Comparison of ENCODE assay signal across 8 mouse cellular contexts in genomic region chr4:116074145-116074675, GRCm38 (mm10). TPM values are rescaled to one million over a fixed set of nuclear protein-coding genes. Genes with fewer than 3 reads are reported as not detected.
A peak's percentile ranks its signal among the peaks of the same experiment; 100 is the strongest.
DNase-seq lines count a peak whose midpoint lies in the region; ATAC-seq and TF ChIP-seq lines count a peak whose summit lies in the region.

No protein-coding gene starts in this region.

- no peaks in the 10 kb centered on the region for H3K9me3 ChIP-seq in forebrain, postnatal 0 days (ENCODE audit: low read length)
- no peaks in the 10 kb centered on the region for H3K9me3 ChIP-seq in limb, embryonic 15.5 days

- H3K9ac ChIP-seq in liver, adult 2 months (ENCODE audit: low read depth, low read length): peak overlapping the region; percentile 73; the same call in 1 of the 2 replicates
- H3K9ac ChIP-seq in forebrain, postnatal 0 days: peak overlapping the region; percentile 85
- H3K9ac ChIP-seq in limb, embryonic 15.5 days: peak overlapping the region; percentile 58

- TF ChIP-seq CTCF in liver, adult 2 months (IDR thresholded peaks at IDR 0.05; ENCODE audit: low read depth, low read length): peak; percentile 16; the same call in 1 of the 2 replicates
- TF ChIP-seq CTCF in forebrain, postnatal 0 days (IDR thresholded peaks at IDR 0.05; ENCODE audit: low read depth): peak; percentile 64
- no peak for TF ChIP-seq CTCF in small intestine, adult 2 months (IDR thresholded peaks at IDR 0.05; ENCODE audit: extremely low read depth, insufficient read length, insufficient replicate concordance, low read depth, low read length)

- H3K79me2 ChIP-seq in liver, adult 2 months (ENCODE audit: control insufficient read depth, insufficient read depth, low read length): peaks cover 26% of the 10 kb centered on the region

- peak overlapping the region; percentile 82 for H3K4me3 ChIP-seq in liver, adult 2 months (ENCODE audit: insufficient read depth, low read depth, low read length)
- peak overlapping the region; percentile 82 for H3K4me3 ChIP-seq in forebrain, postnatal 0 days (ENCODE audit: low read depth, low read length)
- H3K4me3 ChIP-seq in limb, embryonic 15.5 days: peak overlapping the region; percentile 96
- peak overlapping the region; percentile 85; the same call in 1 of the 2 replicates for H3K4me3 ChIP-seq in small intestine, adult 2 months (ENCODE audit: low read depth, low read length)

- ATAC-seq in forebrain, postnatal 0 days: no peak
- no peak for ATAC-seq in limb, embryonic 15.5 days (ENCODE audit: insufficient number of reproducible peaks, low FRiP score, low TSS enrichment, low read depth)

- H3K4me1 ChIP-seq in liver, adult 2 months (ENCODE audit: control insufficient read depth, insufficient read depth, low read length): peaks cover 15% of the 10 kb centered on the region
- peaks cover 23% of the 10 kb centered on the region; the same call in 1 of the 2 replicates for H3K4me1 ChIP-seq in forebrain, postnatal 0 days (ENCODE audit: insufficient read depth)
- peaks cover 26% of the 10 kb centered on the region for H3K4me1 ChIP-seq in limb, embryonic 15.5 days
- H3K4me1 ChIP-seq in small intestine, adult 2 months (ENCODE audit: control insufficient read depth, insufficient read depth, insufficient read length, low read length): peaks cover 12% of the 10 kb centered on the region

- no peaks in the 10 kb centered on the region for H3K27me3 ChIP-seq in liver, adult 2 months (ENCODE audit: control insufficient read depth, insufficient read depth, low read length)
- no peaks in the 10 kb centered on the region for H3K27me3 ChIP-seq in forebrain, postnatal 0 days (ENCODE audit: insufficient read depth, low read length)
- no peaks in the 10 kb centered on the region for H3K27me3 ChIP-seq in limb, embryonic 15.5 days
- H3K27me3 ChIP-seq in small intestine, adult 2 months (ENCODE audit: control insufficient read depth, insufficient read depth, low read length): no peaks in the 10 kb centered on the region

- TF ChIP-seq POLR2A in liver, adult 2 months (IDR thresholded peaks at IDR 0.05; ENCODE audit: extremely low read depth, insufficient read depth, low read length): no peak
- no peak for TF ChIP-seq POLR2A in small intestine, adult 2 months (IDR thresholded peaks at IDR 0.05; ENCODE audit: low read depth, low read length)

- peak overlapping the region; percentile 48 for H3K27ac ChIP-seq in liver, adult 2 months (replicated peaks; ENCODE audit: insufficient read depth, low read depth, low read length)
- H3K27ac ChIP-seq in forebrain, postnatal 0 days (ENCODE audit: low read depth, low read length): peak overlapping the region; percentile 94; the same call in 1 of the 2 replicates
- H3K27ac ChIP-seq in limb, embryonic 15.5 days: peak overlapping the region; percentile 99
- peak overlapping the region; percentile 90 for H3K27ac ChIP-seq in small intestine, adult 2 months (ENCODE audit: insufficient read depth, low read depth, low read length)

- 1% methylated on average over 8 of the region's 8 CpGs for WGBS in liver, adult 2 months
- 2% methylated on average over 8 of the region's 8 CpGs for WGBS in forebrain, postnatal 0 days
- WGBS in limb, embryonic 15.5 days: 2% methylated on average over 8 of the region's 8 CpGs
- WGBS in small intestine, adult 2 months: under 1% methylated on average over 8 of the region's 8 CpGs

- H3K36me3 ChIP-seq in liver, adult 2 months (ENCODE audit: control insufficient read depth, insufficient read depth, low read length): peaks cover 16% of the 10 kb centered on the region
- H3K36me3 ChIP-seq in forebrain, postnatal 0 days (ENCODE audit: insufficient read depth): peaks cover 12% of the 10 kb centered on the region
- peaks cover 15% of the 10 kb centered on the region; the same call in 1 of the 2 replicates for H3K36me3 ChIP-seq in limb, embryonic 15.5 days
- H3K36me3 ChIP-seq in small intestine, adult 2 months (ENCODE audit: control insufficient read depth, insufficient read depth, low read length): peaks cover 13% of the 10 kb centered on the region

- peak overlapping the region; percentile 85 for H3K4me2 ChIP-seq in forebrain, postnatal 0 days (ENCODE audit: low read depth)
- peak overlapping the region; percentile 58 for H3K4me2 ChIP-seq in limb, embryonic 15.5 days

- peak; percentile 76 for DNase-seq in liver, adult 2 months (ENCODE audit: extremely low read depth, low read depth, low spot score)
- DNase-seq in liver (no peak), ZHBTc4 (ENCODE audit: low read depth, low spot score) (peak; percentile 27)
- DNase-seq in forebrain, postnatal 0 days: peak; percentile 43
- DNase-seq in gastrocnemius, adult 18-20 months (ENCODE audit: low spot score): no peak
- DNase-seq in cerebellum, postnatal 4 days (ENCODE audit: low spot score in 2 of 2): no peak

RNA-seq across cellular contexts. Expression of gene Uqcrh, which starts 0.7 kb away (rescaled TPM):
- total RNA-seq in liver, adult 2 months (2014; rRNA removed): 528 and 609 TPM in 2 replicates
- 158 and 193 TPM in 2 replicates for polyA plus RNA-seq in liver, adult 2 months (2012; rRNA removed)
- total RNA-seq in forebrain, postnatal 0 days (2014; rRNA removed): 271 and 387 TPM in 2 replicates
- polyA plus RNA-seq in forebrain, postnatal 0 days (2015; fragmentation: Nextera tagmentation; extraction: Ambion mirVana): 414 and 534 TPM in 2 replicates
- polyA plus RNA-seq in limb, embryonic 15.5 days (2015; fragmentation: Nextera tagmentation; extraction: Ambion mirVana): 456 and 471 TPM in 2 replicates
- polyA plus RNA-seq in small intestine, adult 2 months (2012; rRNA removed): 45.6 and 60.5 TPM in 2 replicates
- 100 to 1,000 TPM; 730 to 801 TPM for total RNA-seq in gastrocnemius, adult 18-20 months (2021)

RNA-seq across cellular contexts. Expression of gene Lrrc41, which starts 0.9 kb away (rescaled TPM):
- total RNA-seq in liver, adult 2 months (2014; rRNA removed): 18.5 and 25.2 TPM in 2 replicates
- 36.5 and 45.8 TPM in 2 replicates for polyA plus RNA-seq in liver, adult 2 months (2012; rRNA removed)
- total RNA-seq in forebrain, postnatal 0 days (2014; rRNA removed): 95.4 and 98.4 TPM in 2 replicates
- polyA plus RNA-seq in forebrain, postnatal 0 days (2015; fragmentation: Nextera tagmentation; extraction: Ambion mirVana): 67.5 and 70.2 TPM in 2 replicates
- 78.4 and 81.8 TPM in 2 replicates for polyA plus RNA-seq in limb, embryonic 15.5 days (2015; fragmentation: Nextera tagmentation; extraction: Ambion mirVana)
- 43.2 and 64.7 TPM in 2 replicates for polyA plus RNA-seq in small intestine, adult 2 months (2012; rRNA removed)
- total RNA-seq in gastrocnemius, adult 18-20 months (2021): 10 to 100 TPM; 18.1 to 18.2 TPM

RNA-seq across cellular contexts. Expression of gene Nsun4, which starts 20.5 kb away (rescaled TPM):
- 14.5 and 15.0 TPM in 2 replicates for total RNA-seq in liver, adult 2 months (2014; rRNA removed)
- polyA plus RNA-seq in liver, adult 2 months (2012; rRNA removed): 8.9 and 11.8 TPM in 2 replicates
- 9.9 and 10.6 TPM in 2 replicates for total RNA-seq in forebrain, postnatal 0 days (2014; rRNA removed)
- polyA plus RNA-seq in forebrain, postnatal 0 days (2015; fragmentation: Nextera tagmentation; extraction: Ambion mirVana): 6.8 and 8.2 TPM in 2 replicates
- 16.1 and 20.4 TPM in 2 replicates for polyA plus RNA-seq in limb, embryonic 15.5 days (2015; fragmentation: Nextera tagmentation; extraction: Ambion mirVana)
- polyA plus RNA-seq in small intestine, adult 2 months (2012; rRNA removed): 2.7 and 3.7 TPM in 2 replicates
- total RNA-seq in gastrocnemius, adult 18-20 months (2021): 10 to 100 TPM; 13.2 to 14.2 TPM

RNA-seq across cellular contexts. Expression of gene Rad54l, which starts 49.3 kb away (rescaled TPM):
- total RNA-seq in liver, adult 2 months (2014; rRNA removed): 0.18 and 0.40 TPM in 2 replicates
- 0.06 and 0.11 TPM in 2 replicates for polyA plus RNA-seq in liver, adult 2 months (2012; rRNA removed)
- 2.0 and 3.2 TPM in 2 replicates for total RNA-seq in forebrain, postnatal 0 days (2014; rRNA removed)
- polyA plus RNA-seq in forebrain, postnatal 0 days (2015; fragmentation: Nextera tagmentation; extraction: Ambion mirVana): 2.6 and 3.5 TPM in 2 replicates
- polyA plus RNA-seq in limb, embryonic 15.5 days (2015; fragmentation: Nextera tagmentation; extraction: Ambion mirVana): 22.9 and 23.1 TPM in 2 replicates
- polyA plus RNA-seq in small intestine, adult 2 months (2012; rRNA removed): 0.76 and 1.5 TPM in 2 replicates
- under 1 TPM; 0.28 to 0.71 TPM for total RNA-seq in gastrocnemius, adult 18-20 months (2021)

RNA-seq across cellular contexts. Expression of gene Pomgnt1, which starts 49.4 kb away (rescaled TPM):
- total RNA-seq in liver, adult 2 months (2014; rRNA removed): 14.7 and 15.4 TPM in 2 replicates
- 15.2 and 19.1 TPM in 2 replicates for polyA plus RNA-seq in liver, adult 2 months (2012; rRNA removed)
- 80.3 and 83.0 TPM in 2 replicates for total RNA-seq in forebrain, postnatal 0 days (2014; rRNA removed)
- polyA plus RNA-seq in forebrain, postnatal 0 days (2015; fragmentation: Nextera tagmentation; extraction: Ambion mirVana): 52.7 and 57.6 TPM in 2 replicates
- 56.6 and 59.7 TPM in 2 replicates for polyA plus RNA-seq in limb, embryonic 15.5 days (2015; fragmentation: Nextera tagmentation; extraction: Ambion mirVana)
- 8.3 and 10.5 TPM in 2 replicates for polyA plus RNA-seq in small intestine, adult 2 months (2012; rRNA removed)
- total RNA-seq in gastrocnemius, adult 18-20 months (2021): 10 to 100 TPM; 46.1 to 49.9 TPM

Comparison
In these comparisons a context has a peak if more than half of its experiments do, and no peak if none do; other contexts are left out.
1. DNase-seq: peak in liver, adult 2 months (single experiment), ZHBTc4 (single experiment) and forebrain, postnatal 0 days (single experiment); none in liver (single experiment), gastrocnemius, adult 18-20 months (single experiment) and cerebellum, postnatal 4 days (0 of 2).
2. H3K27ac ChIP-seq: peak in every context shown above with its lines; median percentile 99 in limb, embryonic 15.5 days; 94 in forebrain, postnatal 0 days; 90 in small intestine, adult 2 months; 48 in liver, adult 2 months.
3. Peak in every context shown above with its lines, with median percentiles within 50 percentile points of each other: H3K4me3 ChIP-seq and H3K9ac ChIP-seq.